Comparison of ENCODE assay signal across 8 mouse cellular contexts in genomic region chr15:98165525-98165924, GRCm38 (mm10). TPM values are rescaled to one million over a fixed set of nuclear protein-coding genes. Genes with fewer than 3 reads are reported as not detected.
DNase-seq lines count a peak whose midpoint lies in the region; ATAC-seq and TF ChIP-seq lines count a peak whose summit lies in the region.

Gene Asb8, minus strand, starts transcription at chr15:98165625.

- H3K9me3 ChIP-seq in forebrain, embryonic 10.5 days: no peaks in the 10 kb centered on the region
- H3K9me3 ChIP-seq in limb, embryonic 11.5 days (ENCODE audit: control insufficient read depth, low read length): no peaks in the 10 kb centered on the region

- ATAC-seq in limb, embryonic 11.5 days (ENCODE audit: insufficient number of reproducible peaks, low FRiP score, low TSS enrichment, low read depth): no peak
- no peak for ATAC-seq in neutrophil, adult 5-6 weeks (ENCODE audit: extremely low read depth, insufficient number of reproducible peaks, low FRiP score, poor library complexity, severe bottlenecking)

- intact Hi-C loops in heart, postnatal 14 days (cut with DNase I): no loop called here

- peaks cover 2% of the 10 kb centered on the region; the same call in 1 of the 2 replicates for H3K4me1 ChIP-seq in testis, adult 2 months (ENCODE audit: control insufficient read depth, insufficient read depth, low read length)
- peaks cover 54% of the 10 kb centered on the region for H3K4me1 ChIP-seq in forebrain, embryonic 10.5 days
- peaks cover 10% of the 10 kb centered on the region; the same call in 1 of the 2 replicates for H3K4me1 ChIP-seq in limb, embryonic 11.5 days (ENCODE audit: control insufficient read depth, insufficient read depth, low read length)

- no peak within 1 kb of the TSS for H3K9ac ChIP-seq in limb, embryonic 11.5 days (ENCODE audit: low read length)

- TF ChIP-seq POLR2A in testis, adult 2 months (IDR thresholded peaks at IDR 0.05; ENCODE audit: control insufficient read depth, low read depth, low read length): peak; percentile 30; the same call in 1 of the 2 replicates

- H3K27me3 ChIP-seq in testis, adult 2 months (ENCODE audit: control insufficient read depth, insufficient read depth, low read length): no peaks in the 10 kb centered on the region
- H3K27me3 ChIP-seq in forebrain, embryonic 10.5 days (ENCODE audit: poor library complexity, severe bottlenecking): peaks cover 54% of the 10 kb centered on the region
- peaks cover 28% of the 10 kb centered on the region for H3K27me3 ChIP-seq in limb, embryonic 11.5 days (ENCODE audit: control insufficient read depth, insufficient read depth, low read length)

- no peak within 1 kb of the TSS for H3K4me2 ChIP-seq in limb, embryonic 11.5 days (ENCODE audit: low read depth, severe bottlenecking)

- 82% methylated on average over 5 of the region's 5 CpGs for WGBS in forebrain, embryonic 10.5 days
- 79% methylated on average over 5 of the region's 5 CpGs for WGBS in limb, embryonic 11.5 days

- no peaks in the 10 kb centered on the region for H3K36me3 ChIP-seq in testis, adult 2 months (ENCODE audit: control insufficient read depth, insufficient read depth, low read length)
- H3K36me3 ChIP-seq in forebrain, embryonic 10.5 days (replicated peaks): no peaks in the 10 kb centered on the region
- no peaks in the 10 kb centered on the region for H3K36me3 ChIP-seq in limb, embryonic 11.5 days (ENCODE audit: control insufficient read depth, insufficient read depth, low read length)

- no peak for DNase-seq in testis, postnatal 10 days (ENCODE audit: low spot score)
- no peak for DNase-seq in forebrain, embryonic 10.5 days (ENCODE audit: extremely low spot score, low spot score)
- DNase-seq in heart, postnatal 14 days: no peak
- no peak for DNase-seq in limb, embryonic 11.5 days (ENCODE audit: low spot score)
- DNase-seq in cerebellum, adult 18-20 months: no peak
- DNase-seq in embryo, embryonic 9.5 days (ENCODE audit: extremely low spot score): no peak

- TF ChIP-seq CTCF in testis, adult 2 months (IDR thresholded peaks at IDR 0.05; ENCODE audit: control insufficient read depth, insufficient read depth, insufficient replicate concordance, low read depth, low read length): no peak

- peak within 1 kb of the TSS; percentile 78 for H3K4me3 ChIP-seq in testis, adult 2 months (ENCODE audit: control insufficient read depth, low read depth, low read length)
- H3K4me3 ChIP-seq in forebrain, embryonic 10.5 days: no peak within 1 kb of the TSS
- H3K4me3 ChIP-seq in limb, embryonic 11.5 days (ENCODE audit: low read depth, low read length): no peak within 1 kb of the TSS

- no peak within 1 kb of the TSS for H3K27ac ChIP-seq in testis, adult 2 months (ENCODE audit: control insufficient read depth, insufficient read depth, low read depth, low read length)
- H3K27ac ChIP-seq in forebrain, embryonic 10.5 days: no peak within 1 kb of the TSS
- no peak within 1 kb of the TSS for H3K27ac ChIP-seq in limb, embryonic 11.5 days (replicated peaks; ENCODE audit: low read depth, low read length)

RNA-seq across cellular contexts. Expression of gene Asb8, which starts in this region (rescaled TPM):
- 131 and 132 TPM in 2 replicates for polyA plus RNA-seq in testis, adult 2 months (2012; rRNA removed)
- polyA plus RNA-seq in forebrain, embryonic 10.5 days (2016; fragmentation: Nextera tagmentation; extraction: Ambion mirVana): 40.7 and 40.8 TPM in 2 replicates
- 100 to 1,000 TPM in 1 of 2 experiments, 10 to 100 TPM in 1; 99.8 to 111 TPM for total RNA-seq in heart, postnatal 14 days (2021)
- polyA plus RNA-seq in limb, embryonic 11.5 days (2014; fragmentation: Nextera tagmentation; extraction: Ambion mirVana): 47.1 and 47.2 TPM in 2 replicates
- total RNA-seq in neutrophil, adult 5-6 weeks (2017): 18.9 and 21.8 TPM in 2 replicates
